Mouse (Mus musculus): Measurements from ENCODE around the gene Khdc3.

GRCm38 (mm10) chr9:73129875-73130274 is 28.2 kb downstream of the Khdc3 start:
- TF ChIP-seq CTCF (IDR thresholded peaks at IDR 0.05; ENCODE audit: borderline replicate concordance, control insufficient read depth, extremely low read depth, insufficient read depth, low read length, poor library complexity) (no peak), POLR2A (IDR thresholded peaks at IDR 0.05; ENCODE audit: control insufficient read depth, extremely low read depth, insufficient read depth, low read length, poor library complexity) (no peak)
